Mouse (Mus musculus): ENCODE data around the gene Rps24. TPM values are rescaled to one million over a fixed set of nuclear protein-coding genes. Genes with fewer than 3 reads are reported as not detected.

Gene Rps24
- polyA plus RNA-seq, 1 experiment from 2014 or later: 1,236 TPM

- H3K4me3 ChIP-seq (ENCODE audit: low read depth, low read length): no peak overlapping the region
- peak; percentile 94 for TF ChIP-seq CTCF (IDR thresholded peaks at IDR 0.05; ENCODE audit: low read depth)
- WGBS: 17% methylated on average over 18 of the region's 18 CpGs
- peak; percentile 96 for DNase-seq
- peaks cover 44% of the 10 kb centered on the region for H3K36me3 ChIP-seq (ENCODE audit: insufficient read depth)
- H3K9me3 ChIP-seq (ENCODE audit: low read depth, low read length): no peaks in the 10 kb centered on the region
- no peaks in the 10 kb centered on the region for H3K4me1 ChIP-seq (ENCODE audit: insufficient read depth)
- H3K4me2 ChIP-seq: peak overlapping the region; percentile 43
- peak; percentile 55 for ATAC-seq (ENCODE audit: insufficient read depth)
- no peaks in the 10 kb centered on the region for H3K27me3 ChIP-seq (ENCODE audit: insufficient read depth, low read length)
- peak overlapping the region; percentile 19; the same call in 1 of the 2 replicates for H3K27ac ChIP-seq (ENCODE audit: low read depth)
- H3K9ac ChIP-seq: 0 out of 2 replicates have a peak overlapping the region, but pooled peaks have one; percentile 28
Observed at GRCm38 (mm10) chr14:24500091-24500844, 13.3 kb downstream of the Rps24 start.

- Histone ChIP-seq H3K9me3 (ENCODE audit: low read depth, low read length) (no peaks in the 10 kb centered on the region), H3K27me3 (ENCODE audit: insufficient read depth, low read length) (no peaks in the 10 kb centered on the region), H3K27ac (ENCODE audit: low read depth) (peak overlapping the region; percentile 19; the same call in 1 of the 2 replicates), H3K9ac (0 out of 2 replicates have a peak overlapping the region, but pooled peaks have one; percentile 28), H3K4me2 (peak overlapping the region; percentile 43), H3K4me1 (ENCODE audit: insufficient read depth) (no peaks in the 10 kb centered on the region), H3K4me3 (ENCODE audit: low read depth, low read length) (no peak overlapping the region), H3K36me3 (ENCODE audit: insufficient read depth) (peaks cover 40% of the 10 kb centered on the region)
- 12% methylated on average over 8 of the region's 8 CpGs for WGBS
- no peak for DNase-seq
- no peak for TF ChIP-seq CTCF (IDR thresholded peaks at IDR 0.05; ENCODE audit: low read depth)
- ATAC-seq (ENCODE audit: insufficient read depth): peak; percentile 35
Observed at GRCm38 (mm10) chr14:24500845-24501186, 13.9 kb downstream of the Rps24 start.

GRCm38 (mm10) chr14:24501256-24501655 lies 14.3 kb downstream of the Rps24 start:
- Histone ChIP-seq H3K27ac (ENCODE audit: low read depth) (peak overlapping the region; percentile 19; the same call in 1 of the 2 replicates), H3K4me1 (ENCODE audit: insufficient read depth) (no peaks in the 10 kb centered on the region), H3K36me3 (ENCODE audit: insufficient read depth) (peaks cover 35% of the 10 kb centered on the region), H3K9me3 (ENCODE audit: low read depth, low read length) (no peaks in the 10 kb centered on the region), H3K4me2 (no peak overlapping the region; the same call in 1 of the 2 replicates), H3K4me3 (ENCODE audit: low read depth, low read length) (no peak overlapping the region), H3K27me3 (ENCODE audit: insufficient read depth, low read length) (no peaks in the 10 kb centered on the region), H3K9ac (0 out of 2 replicates have a peak overlapping the region, but pooled peaks have one; percentile 28)
- ATAC-seq (ENCODE audit: insufficient read depth) (no peak), DNase-seq (no peak)
- no peak for TF ChIP-seq CTCF (IDR thresholded peaks at IDR 0.05; ENCODE audit: low read depth)
- 40% methylated on average over 4 of the region's 4 CpGs for WGBS

GRCm38 (mm10) chr14:24507452-24508069 lies 20.6 kb downstream of the Rps24 start:
- DNase-seq: peak; percentile 31
- H3K27me3 ChIP-seq (ENCODE audit: insufficient read depth, low read length): no peaks in the 10 kb centered on the region
- ATAC-seq (ENCODE audit: insufficient read depth): 0 out of 2 replicates have a peak, but pooled peaks have one; percentile 35
- no peak overlapping the region for H3K4me3 ChIP-seq (ENCODE audit: low read depth, low read length)
- no peak for TF ChIP-seq CTCF (IDR thresholded peaks at IDR 0.05; ENCODE audit: low read depth)
- no peak overlapping the region for H3K9ac ChIP-seq
- peak overlapping the region; percentile 44 for H3K4me2 ChIP-seq
- H3K27ac ChIP-seq (ENCODE audit: low read depth): no peak overlapping the region
- peaks cover 10% of the 10 kb centered on the region; the same call in 1 of the 2 replicates for H3K4me1 ChIP-seq (ENCODE audit: insufficient read depth)
- H3K9me3 ChIP-seq (ENCODE audit: low read depth, low read length): no peaks in the 10 kb centered on the region; the same call in 1 of the 2 replicates
- WGBS: 21% methylated on average over 14 of the region's 14 CpGs
- no peaks in the 10 kb centered on the region for H3K36me3 ChIP-seq (ENCODE audit: insufficient read depth)

- no peaks in the 10 kb centered on the region for H3K36me3 ChIP-seq (ENCODE audit: insufficient read depth)
- H3K4me3 ChIP-seq (ENCODE audit: low read depth, low read length): no peak overlapping the region; the same call in 1 of the 2 replicates
- WGBS: 16% methylated on average over 18 of the region's 18 CpGs
- no peaks in the 10 kb centered on the region for H3K27me3 ChIP-seq (ENCODE audit: insufficient read depth, low read length)
- no peaks in the 10 kb centered on the region; the same call in 1 of the 2 replicates for H3K9me3 ChIP-seq (ENCODE audit: low read depth, low read length)
- H3K4me1 ChIP-seq (ENCODE audit: insufficient read depth): peaks cover 10% of the 10 kb centered on the region; the same call in 1 of the 2 replicates
- no peak overlapping the region; the same call in 1 of the 2 replicates for H3K9ac ChIP-seq
- DNase-seq (peak; percentile 31), ATAC-seq (ENCODE audit: insufficient read depth) (no peak)
- H3K27ac ChIP-seq (ENCODE audit: low read depth): no peak overlapping the region
- peak overlapping the region; percentile 44 for H3K4me2 ChIP-seq
- TF ChIP-seq CTCF (IDR thresholded peaks at IDR 0.05; ENCODE audit: low read depth): no peak
Observed at GRCm38 (mm10) chr14:24508070-24508773, 21.3 kb downstream of the Rps24 start.

GRCm38 (mm10) chr14:24509557-24509956 lies 22.6 kb downstream of the Rps24 start:
- Histone ChIP-seq H3K9ac (no peak overlapping the region), H3K27me3 (ENCODE audit: insufficient read depth, low read length) (no peaks in the 10 kb centered on the region), H3K9me3 (ENCODE audit: low read depth, low read length) (no peaks in the 10 kb centered on the region; the same call in 1 of the 2 replicates), H3K4me1 (ENCODE audit: insufficient read depth) (peaks cover 10% of the 10 kb centered on the region; the same call in 1 of the 2 replicates), H3K4me2 (no peak overlapping the region), H3K36me3 (ENCODE audit: insufficient read depth) (no peaks in the 10 kb centered on the region), H3K4me3 (ENCODE audit: low read depth, low read length) (no peak overlapping the region), H3K27ac (ENCODE audit: low read depth) (no peak overlapping the region)
- no peak for ATAC-seq (ENCODE audit: insufficient read depth)
- DNase-seq: no peak
- no peak for TF ChIP-seq CTCF (IDR thresholded peaks at IDR 0.05; ENCODE audit: low read depth)
- 62% methylated on average over 5 of the region's 5 CpGs for WGBS

Measured in lung, embryonic 14.5 days (tissue).